In the genomic region with DNA sequence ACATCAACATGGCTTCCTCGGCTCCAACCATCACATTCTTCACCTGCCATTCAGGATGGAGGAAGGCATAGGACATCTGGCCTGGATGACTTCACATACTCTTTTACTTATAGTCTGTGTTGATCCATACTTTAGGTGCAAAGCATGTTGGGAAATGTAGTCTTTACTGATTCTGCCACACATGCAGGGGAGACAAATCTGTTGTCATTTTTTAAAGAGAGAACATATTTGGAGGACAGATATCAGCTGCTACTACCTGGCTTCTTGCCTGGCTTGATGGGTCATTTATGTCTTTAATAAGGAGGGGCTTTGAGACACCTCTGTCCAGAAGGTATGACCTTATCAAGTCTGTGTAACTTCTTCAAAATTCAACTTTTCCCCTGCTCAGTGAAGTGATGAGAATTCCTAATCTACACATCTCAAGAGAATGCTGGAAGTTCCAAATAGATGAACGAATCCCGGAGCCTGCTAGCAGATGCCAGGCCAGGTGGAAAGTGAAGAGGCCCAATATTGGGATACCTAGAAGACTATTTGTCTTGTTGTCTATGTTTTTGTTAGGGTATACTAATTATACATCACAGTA, we compare ENCODE assay signal across 32 mouse cellular contexts.
"Had no signal": no experiment of that assay in that cellular context is flagged by ENCODE, and none has a peak within 500 bp of the region (broad histone marks: within the 10 kb centered on the region; RNA-seq: fewer than 3 reads in every experiment).

No protein-coding gene starts in this region.

- H3K27ac ChIP-seq: limb, embryonic 10.5 days; limb, embryonic 12.5 days; limb, embryonic 13.5 days; limb, embryonic 15.5 days; liver, embryonic 12.5 days; liver, embryonic 13.5 days; liver, embryonic 14.5 days; liver, embryonic 15.5 days; lung, embryonic 15.5 days; macrophage; midbrain, embryonic 10.5 days; midbrain, embryonic 12.5 days; midbrain, embryonic 13.5 days; midbrain, embryonic 15.5 days; neural tube, embryonic 12.5 days had no signal

- H3K27me3 ChIP-seq: limb, embryonic 12.5 days; limb, embryonic 13.5 days; limb, embryonic 15.5 days; liver, embryonic 12.5 days; liver, embryonic 13.5 days; liver, embryonic 15.5 days; lung, embryonic 15.5 days; midbrain, embryonic 12.5 days; midbrain, embryonic 13.5 days; midbrain, embryonic 15.5 days; neural tube, embryonic 12.5 days had no signal

- H3K9me3 ChIP-seq: limb, embryonic 10.5 days; limb, embryonic 12.5 days; limb, embryonic 13.5 days; limb, embryonic 15.5 days; liver, embryonic 12.5 days; liver, embryonic 13.5 days; liver, embryonic 15.5 days; lung, embryonic 15.5 days; megakaryocyte, embryonic 14.5 days; midbrain, embryonic 10.5 days; midbrain, embryonic 12.5 days; midbrain, embryonic 13.5 days; midbrain, embryonic 15.5 days; neural tube, embryonic 12.5 days had no signal

- DNase-seq: left cerebral cortex, postnatal 4 days; liver; liver, embryonic 13.5 days; liver, postnatal 0 days; lung, adult 18-20 months; lung, adult 2 months; lung, embryonic 14.5 days; lung, postnatal 10 days; lung, postnatal 14 days; lung, postnatal 36 days; lung, postnatal 4 days; midbrain, embryonic 14.5 days had no signal

- H3K9ac ChIP-seq: limb, embryonic 12.5 days; limb, embryonic 13.5 days; limb, embryonic 15.5 days; liver, embryonic 12.5 days; liver, embryonic 13.5 days; liver, embryonic 14.5 days; liver, embryonic 15.5 days; liver, postnatal 0 days; lung, embryonic 14.5 days; lung, embryonic 15.5 days; midbrain, embryonic 12.5 days; midbrain, embryonic 13.5 days; midbrain, embryonic 15.5 days; neural tube, embryonic 12.5 days had no signal

- H3K4me2 ChIP-seq: limb, embryonic 12.5 days; limb, embryonic 13.5 days; limb, embryonic 15.5 days; liver, embryonic 11.5 days; liver, embryonic 12.5 days; liver, embryonic 13.5 days; liver, embryonic 15.5 days; lung, embryonic 14.5 days; lung, embryonic 15.5 days; midbrain, embryonic 11.5 days; midbrain, embryonic 12.5 days; midbrain, embryonic 13.5 days; midbrain, embryonic 15.5 days; neural tube, embryonic 12.5 days had no signal

- H3K4me3 ChIP-seq: limb, embryonic 10.5 days; limb, embryonic 12.5 days; limb, embryonic 13.5 days; limb, embryonic 15.5 days; liver, embryonic 12.5 days; liver, embryonic 13.5 days; liver, embryonic 15.5 days; lung, embryonic 15.5 days; megakaryocyte, embryonic 14.5 days; midbrain, embryonic 10.5 days; midbrain, embryonic 12.5 days; midbrain, embryonic 13.5 days; midbrain, embryonic 15.5 days; myocyte; neural tube, embryonic 12.5 days had no signal

- H3K4me1 ChIP-seq: limb, embryonic 15.5 days; midbrain, embryonic 15.5 days; neural tube, embryonic 12.5 days had no signal

- H3K36me3 ChIP-seq: limb, embryonic 10.5 days; limb, embryonic 12.5 days; limb, embryonic 13.5 days; limb, embryonic 15.5 days; liver, embryonic 12.5 days; liver, embryonic 13.5 days; liver, embryonic 15.5 days; lung, embryonic 15.5 days; midbrain, embryonic 10.5 days; midbrain, embryonic 12.5 days; midbrain, embryonic 13.5 days; midbrain, embryonic 15.5 days; neural tube, embryonic 12.5 days had no signal

- ATAC-seq: liver, postnatal 0 days; lung, postnatal 0 days; midbrain, embryonic 15.5 days; midbrain, embryonic 16.5 days had no signal
